8 mouse cellular contexts compared by ENCODE assay signal in the genomic region with DNA sequence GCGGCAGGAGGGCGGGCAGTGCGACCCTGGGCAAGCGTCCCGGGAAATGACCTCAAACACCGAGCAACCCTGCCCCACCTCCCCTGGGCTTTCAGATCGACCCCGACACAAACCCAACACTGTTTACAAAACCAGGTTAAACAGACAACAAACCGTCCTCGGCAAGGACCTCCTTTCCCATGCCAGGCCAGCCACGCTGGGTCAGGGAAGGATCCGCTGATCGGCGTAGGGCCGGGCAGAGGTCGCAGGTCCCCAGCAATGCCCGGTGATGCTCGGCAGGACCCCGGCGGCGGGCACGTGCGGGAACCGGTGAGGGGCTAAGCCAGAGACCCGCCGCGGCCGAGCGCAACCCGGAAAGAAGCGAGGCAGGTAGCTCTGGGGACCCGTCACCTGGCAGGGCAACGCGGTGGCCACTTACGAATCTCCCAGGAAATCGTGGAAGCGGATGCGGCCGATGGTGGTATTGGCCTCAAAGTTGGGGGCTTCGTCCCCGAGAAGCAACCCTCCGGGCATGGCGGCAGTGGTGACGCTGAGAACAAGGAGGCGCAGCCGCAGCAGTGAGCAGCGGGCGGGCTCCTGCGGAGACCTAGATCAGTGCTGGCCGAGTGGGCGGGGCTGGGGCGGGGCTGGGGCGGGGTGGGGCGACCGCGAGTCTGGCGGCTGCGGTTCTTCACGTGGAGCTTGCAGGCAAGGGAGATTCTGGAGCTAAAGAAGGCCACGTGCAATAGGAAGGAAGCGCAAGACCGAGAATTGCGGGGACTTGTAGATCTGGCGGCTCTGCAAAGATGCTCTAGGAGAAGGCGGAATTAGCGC. TPM values are rescaled to one million over a fixed set of nuclear protein-coding genes. Genes with fewer than 3 reads are reported as not detected.
DNase-seq lines count a peak whose midpoint lies in the region; ATAC-seq and TF ChIP-seq lines count a peak whose summit lies in the region.

A gene (minus strand): TSS at position 616 of the 813 bp plus-strand sequence.

- H3K4me1 ChIP-seq in G1E (ENCODE audit: insufficient read depth, low read depth, low read length): peaks cover 84% of the 10 kb centered on the region
- peaks cover 25% of the 10 kb centered on the region for H3K4me1 ChIP-seq in forebrain, embryonic 16.5 days (replicated peaks; ENCODE audit: control insufficient read depth, insufficient read depth, low read length)
- peaks cover 8% of the 10 kb centered on the region; the same call in 1 of the 2 replicates for H3K4me1 ChIP-seq in lung, embryonic 14.5 days (ENCODE audit: insufficient read depth)

- no peaks in the 10 kb centered on the region for H3K9me3 ChIP-seq in G1E (replicated peaks)
- H3K9me3 ChIP-seq in forebrain, embryonic 16.5 days (ENCODE audit: control insufficient read depth, low read length): no peaks in the 10 kb centered on the region
- no peaks in the 10 kb centered on the region for H3K9me3 ChIP-seq in lung, embryonic 14.5 days (ENCODE audit: low read depth, low read length)

- under 1% methylated on average over 66 of the region's 66 CpGs for WGBS in forebrain, embryonic 16.5 days
- under 1% methylated on average over 65 of the region's 66 CpGs for WGBS in lung, embryonic 14.5 days

- no peaks in the 10 kb centered on the region for H3K27me3 ChIP-seq in G1E (ENCODE audit: insufficient read depth, low read length)
- H3K27me3 ChIP-seq in forebrain, embryonic 16.5 days (replicated peaks; ENCODE audit: control insufficient read depth, insufficient read depth, low read length): no peaks in the 10 kb centered on the region; the same call in 1 of the 2 replicates
- H3K27me3 ChIP-seq in lung, embryonic 14.5 days (ENCODE audit: insufficient read depth, low read length): no peaks in the 10 kb centered on the region

- no peak for TF ChIP-seq CTCF in G1E (IDR thresholded peaks at IDR 0.05; ENCODE audit: low read depth, low read length)
- no peak for TF ChIP-seq CTCF in layer of hippocampus, adult 2 months (conservative IDR thresholded peaks at IDR 0.05)
- TF ChIP-seq CTCF in lung, embryonic 14.5 days (IDR thresholded peaks at IDR 0.05; ENCODE audit: low read depth): 0 out of 2 replicates have a peak, but pooled peaks have one; percentile 11

- peak within 1 kb of the TSS; percentile 96 for H3K4me3 ChIP-seq in G1E (ENCODE audit: low read depth, low read length)
- H3K4me3 ChIP-seq in forebrain, embryonic 16.5 days (replicated peaks; ENCODE audit: low read length): peak within 1 kb of the TSS; percentile 87
- peak within 1 kb of the TSS; percentile 97 for H3K4me3 ChIP-seq in layer of hippocampus, adult 2 months
- peak within 1 kb of the TSS; percentile 88 for H3K4me3 ChIP-seq in lung, embryonic 14.5 days (ENCODE audit: low read depth, low read length)

- H3K9ac ChIP-seq in forebrain, embryonic 16.5 days (replicated peaks; ENCODE audit: low read depth, low read length): peak within 1 kb of the TSS; percentile 76
- peak within 1 kb of the TSS; percentile 97 for H3K9ac ChIP-seq in lung, embryonic 14.5 days

- ATAC-seq in G1E (ENCODE audit: extremely low read depth, insufficient number of reproducible peaks, low FRiP score, poor library complexity, severe bottlenecking): peak; percentile 55
- peak; percentile 97 for ATAC-seq in forebrain, embryonic 16.5 days
- peak; percentile 94 for ATAC-seq in lung, embryonic 14.5 days (ENCODE audit: insufficient read depth)
- peak; percentile 74 for ATAC-seq in neutrophil, adult 5-6 weeks (ENCODE audit: extremely low read depth, insufficient number of reproducible peaks, low FRiP score, poor library complexity, severe bottlenecking)

- peaks cover 32% of the 10 kb centered on the region for H3K36me3 ChIP-seq in G1E (replicated peaks)
- H3K36me3 ChIP-seq in forebrain, embryonic 16.5 days (ENCODE audit: control insufficient read depth, insufficient read depth): no peaks in the 10 kb centered on the region
- H3K36me3 ChIP-seq in lung, embryonic 14.5 days (ENCODE audit: insufficient read depth): peaks cover 12% of the 10 kb centered on the region

- peak within 1 kb of the TSS; percentile 95 for H3K4me2 ChIP-seq in forebrain, embryonic 16.5 days (ENCODE audit: low read length)
- H3K4me2 ChIP-seq in lung, embryonic 14.5 days: peak within 1 kb of the TSS; percentile 83

- peak within 1 kb of the TSS; percentile 30; the same call in 1 of the 2 replicates for H3K27ac ChIP-seq in forebrain, embryonic 16.5 days (ENCODE audit: low read length)
- H3K27ac ChIP-seq in layer of hippocampus, adult 2 months: peak within 1 kb of the TSS; percentile 99
- H3K27ac ChIP-seq in lung, embryonic 14.5 days (ENCODE audit: low read depth): peak within 1 kb of the TSS; percentile 86

- DNase-seq in G1E (ENCODE audit: low spot score): peak; percentile 74
- DNase-seq in cerebellum, adult 18-20 months: peak; percentile 83
- peak; percentile 64 for DNase-seq in heart, postnatal 25 days (ENCODE audit: low spot score)
- DNase-seq in layer of hippocampus, adult 2 months (ENCODE audit: low spot score in 2 of 2): peak; percentile 81
- DNase-seq in lung, embryonic 14.5 days: peak; percentile 92
- peak; percentile 82 for DNase-seq in testis, postnatal 14 days (ENCODE audit: low spot score)

- intact Hi-C loops in heart, postnatal 25 days (cut with DNase I): loop anchor here (5.0 kb wide), 1 partner anchor 119 kb away; a partner anchor contains a TSS

RNA-seq across cellular contexts. Expression of the gene that starts here (rescaled TPM):
- total RNA-seq in G1E (2014; fragmentation: Nextera tagmentation) (255 and 275 TPM in 2 replicates), G1E (2017) (560 and 599 TPM in 2 replicates)
- 37.6 and 51.6 TPM in 2 replicates for polyA plus RNA-seq in G1E (2012)
- 214 and 245 TPM in 2 replicates for polyA plus RNA-seq in forebrain, embryonic 16.5 days (2015; fragmentation: Nextera tagmentation; extraction: Ambion mirVana)
- total RNA-seq in heart, postnatal 25 days (2021): 100 to 1,000 TPM; 265 to 283 TPM
- total RNA-seq in layer of hippocampus, adult 2 months (2021): 100 to 1,000 TPM; 328 to 335 TPM
- 610 and 627 TPM in 2 replicates for polyA plus RNA-seq in lung, embryonic 14.5 days (2014; fragmentation: Nextera tagmentation; extraction: Ambion mirVana)
- total RNA-seq in neutrophil, adult 5-6 weeks (2017): 87.8 and 99.7 TPM in 2 replicates

Comparison
In these comparisons a context has a peak if more than half of its experiments do, and no peak if none do; other contexts are left out.
1. Peak in every context shown above with its lines: DNase-seq, ATAC-seq, H3K4me3 ChIP-seq and H3K27ac ChIP-seq.
2. H3K27ac ChIP-seq: peak in every context shown above with its lines; median percentile 99 in layer of hippocampus, adult 2 months; 86 in lung, embryonic 14.5 days; 30 in forebrain, embryonic 16.5 days.